Mouse (Mus musculus) hindbrain, embryonic 10.5 days (tissue): ENCODE data around the gene Ets2. TPM values are rescaled to one million over a fixed set of nuclear protein-coding genes. Genes with fewer than 3 reads are reported as not detected.

Source experiments
- DNase-seq: peaks from one replicate; pipeline ENCODE4 v3.0.0-alpha.2; 2017; ENCODE audit warnings: low spot score
- H3K27ac ChIP-seq: fragments of 300-500 bp; sonication (generic); 2 replicates; pipeline ENCODE4 v1.5.1; 2016; ENCODE audit warnings: mild to moderate bottlenecking, moderate library complexity
- H3K27me3 ChIP-seq: fragments of 300-500 bp; sonication (generic); 2 replicates; pipeline ENCODE4 v1.6.1; 2016; ENCODE audit warnings: mild to moderate bottlenecking; ENCODE audit not compliant: poor library complexity, insufficient read depth, severe bottlenecking
- H3K36me3 ChIP-seq: fragments of 300-500 bp; sonication (generic); 2 replicates; pipeline ENCODE4 v1.6.1; 2016; ENCODE audit warnings: mild to moderate bottlenecking, moderate library complexity
- H3K4me1 ChIP-seq: fragments of 300-500 bp; sonication (generic); replicated peaks from 2 replicates; pipeline ENCODE4 v1.6.1; 2016; ENCODE audit warnings: mild to moderate bottlenecking
- H3K4me3 ChIP-seq: fragments of 300-500 bp; sonication (generic); 2 replicates; pipeline ENCODE4 v1.5.1; 2016; ENCODE audit warnings: mild to moderate bottlenecking, moderate library complexity
- H3K9me3 ChIP-seq: fragments of 300-500 bp; sonication (generic); 2 replicates; pipeline ENCODE4 v1.6.1; 2016; ENCODE audit warnings: mild to moderate bottlenecking, moderate library complexity
- WGBS: fragments of 180-500 bp; shearing (Covaris S2); methylation state at CpG from one replicate; pipeline ENCODE4 v1.1.7; 2016; 5-methylcytosine and 5-hydroxymethylcytosine counted together
- polyA plus RNA-seq: library from polyadenylated mRNA; unstranded; fragments of >200 nt; fragmentation: Nextera tagmentation; extraction: Ambion mirVana; gene quantifications from 2 replicates; pipeline ENCODE4 v1.2.1, GENCODE M21; 2016

Gene Ets2
- polyA plus RNA-seq, 1 experiment from 2014 or later, result 19.6 TPM

DNA sequence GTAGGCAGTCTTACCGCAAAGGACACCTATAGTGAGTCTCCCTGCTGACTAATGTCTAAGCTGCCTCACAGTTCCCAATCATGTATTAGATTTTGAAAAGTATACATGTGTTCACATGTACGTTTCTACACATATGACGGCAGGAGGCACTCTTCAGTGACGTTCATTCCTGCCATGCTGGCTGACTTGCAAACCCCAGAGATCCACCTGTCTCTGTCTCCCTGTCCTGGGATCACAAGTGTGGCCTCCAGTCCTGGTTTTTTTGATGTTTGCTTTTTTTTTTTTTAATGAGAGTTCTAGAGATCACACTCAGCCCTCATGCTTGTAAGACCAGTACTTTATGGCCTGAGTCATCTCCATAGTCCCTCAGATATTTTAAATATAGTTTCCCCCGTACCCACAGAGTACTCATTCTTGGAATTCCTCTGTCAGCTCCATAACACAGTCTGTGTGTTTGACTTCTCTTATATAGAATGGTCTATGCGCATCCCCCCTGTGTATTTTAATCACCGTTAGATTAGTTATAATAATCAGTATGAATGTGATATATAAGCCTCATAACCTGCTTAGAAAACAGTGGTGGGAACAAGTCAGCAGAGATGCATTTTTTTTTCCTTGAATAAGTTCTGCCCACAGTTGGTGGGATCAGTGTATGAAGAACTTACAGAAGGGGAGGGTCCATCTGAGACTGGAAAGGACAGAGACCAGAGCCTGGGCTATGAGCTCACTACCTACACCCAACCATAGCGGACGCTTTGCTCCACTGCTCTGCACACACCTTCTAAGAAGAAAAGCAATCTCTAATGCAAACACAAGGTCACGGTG, 40.3 kb downstream of the Ets2 start:
- 78% methylated on average over 10 of the region's 10 CpGs for whole genome bisulfite sequencing

DNA sequence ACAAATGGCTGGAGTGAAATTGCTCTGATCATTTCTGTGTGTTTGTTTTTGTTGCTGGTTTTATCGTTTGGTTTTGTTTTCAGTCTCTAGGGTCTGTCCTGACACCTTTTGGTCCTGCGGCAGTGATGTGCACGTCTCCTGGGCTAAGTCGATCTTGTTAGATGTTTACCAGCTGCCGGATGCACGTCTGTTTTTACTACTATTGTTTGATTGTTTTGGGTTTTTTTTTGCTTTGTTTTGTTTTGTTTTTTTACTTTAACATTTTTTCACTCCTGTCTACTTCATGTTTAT, 40.8 kb downstream of the Ets2 start:
- Histone ChIP-seq H3K9me3 (no peaks in the 10 kb centered on the region), H3K4me1 (peaks cover 10% of the 10 kb centered on the region), H3K27ac (no peak overlapping the region), H3K36me3 (no peaks in the 10 kb centered on the region), H3K4me3 (no peak overlapping the region), H3K27me3 (no peaks in the 10 kb centered on the region)
- DNase-seq, result no peak
- 66% methylated on average over 6 of the region's 6 CpGs for WGBS

More for the DNA sequence above, 40.3 kb downstream of the Ets2 start:
- Histone ChIP-seq H3K4me3 (no peak overlapping the region), H3K4me1 (peaks cover 15% of the 10 kb centered on the region), H3K36me3 (no peaks in the 10 kb centered on the region), H3K27ac (no peak overlapping the region), H3K27me3 (no peaks in the 10 kb centered on the region), H3K9me3 (no peaks in the 10 kb centered on the region)
- no peak for DNase-seq

DNA sequence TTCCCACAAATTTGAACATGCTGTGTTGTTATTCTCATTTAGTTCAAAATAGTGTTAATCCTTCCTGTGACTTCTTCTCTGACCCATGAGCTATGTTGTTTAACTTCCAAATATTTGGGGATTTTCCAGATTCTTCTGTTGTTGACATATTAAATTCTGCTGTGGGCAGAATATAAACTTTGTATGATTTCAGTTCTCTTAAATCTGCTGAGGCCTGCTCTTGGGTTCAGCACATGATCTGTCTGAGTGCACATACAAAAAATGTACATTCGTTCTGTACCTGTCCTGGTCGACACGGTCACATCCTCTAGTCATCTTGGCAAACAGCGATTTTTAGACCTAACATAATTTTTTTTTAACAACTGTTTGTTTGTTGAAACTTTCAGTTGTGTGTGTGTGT, 41.2 kb downstream of the Ets2 start:
- H3K4me1 ChIP-seq, result peaks cover 10% of the 10 kb centered on the region
- no peak overlapping the region for H3K27ac ChIP-seq
- no peak overlapping the region for H3K4me3 ChIP-seq
- H3K27me3 ChIP-seq, result no peaks in the 10 kb centered on the region
- 87% methylated on average over 4 of the region's 4 CpGs for WGBS
- no peak for DNase-seq
- H3K36me3 ChIP-seq, result no peaks in the 10 kb centered on the region
- no peaks in the 10 kb centered on the region for H3K9me3 ChIP-seq

DNA sequence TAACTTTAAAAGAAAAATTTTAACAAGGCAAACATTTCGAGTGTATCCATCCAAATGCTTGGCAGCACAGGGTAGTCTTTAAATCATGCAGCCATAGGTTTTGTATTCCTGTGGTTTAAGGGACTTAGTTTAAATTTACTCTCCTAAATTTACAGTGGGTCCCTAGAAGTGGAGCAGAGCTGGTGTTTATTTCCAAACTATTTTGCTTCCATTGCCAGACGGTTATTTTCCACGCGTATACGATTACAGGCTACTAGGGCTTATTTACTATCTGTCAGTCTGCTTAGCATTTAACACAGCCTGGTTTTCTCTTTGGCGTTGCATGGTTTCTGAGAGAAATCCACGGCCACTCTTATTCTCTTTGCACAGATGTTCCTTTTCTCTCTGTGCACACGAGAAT, 42.9 kb downstream of the Ets2 start:
- peaks cover 4% of the 10 kb centered on the region; the same call in 1 of the 2 replicates for H3K4me1 ChIP-seq
- H3K36me3 ChIP-seq, result no peaks in the 10 kb centered on the region
- no peaks in the 10 kb centered on the region for H3K27me3 ChIP-seq
- H3K9me3 ChIP-seq, result no peaks in the 10 kb centered on the region
- no peak overlapping the region for H3K4me3 ChIP-seq
- DNase-seq, result no peak
- no peak overlapping the region for H3K27ac ChIP-seq
- 85% methylated on average over 8 of the region's 8 CpGs for WGBS

DNA sequence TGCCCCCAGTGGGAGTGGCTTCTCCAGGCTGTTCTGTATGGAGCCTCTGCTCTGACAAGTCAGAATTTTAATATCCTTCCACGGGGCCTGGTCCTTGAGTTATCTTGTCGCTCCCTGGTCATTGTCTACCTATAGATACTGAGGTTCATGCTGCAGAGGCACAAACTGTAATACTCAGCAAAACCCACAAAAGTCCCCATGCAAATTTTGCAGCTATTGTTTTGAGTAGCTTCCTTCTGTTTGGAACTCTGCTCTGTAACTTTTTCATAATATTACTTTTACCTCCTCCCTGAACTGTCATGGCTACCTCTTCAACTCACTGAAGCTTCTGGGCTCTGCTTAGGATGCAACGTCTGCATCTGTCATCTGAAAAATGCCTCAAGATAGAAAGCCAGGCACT, 43.8 kb downstream of the Ets2 start:
- no peak overlapping the region for H3K27ac ChIP-seq
- no peaks in the 10 kb centered on the region for H3K9me3 ChIP-seq
- DNase-seq, result no peak
- H3K27me3 ChIP-seq, result no peaks in the 10 kb centered on the region
- H3K36me3 ChIP-seq, result no peaks in the 10 kb centered on the region
- no peak overlapping the region for H3K4me3 ChIP-seq
- H3K4me1 ChIP-seq, result 0 out of 2 replicates have a peak, but pooled peaks cover 4% of the 10 kb centered on the region
- WGBS, result 81% methylated on average over 3 of the region's 3 CpGs

DNA sequence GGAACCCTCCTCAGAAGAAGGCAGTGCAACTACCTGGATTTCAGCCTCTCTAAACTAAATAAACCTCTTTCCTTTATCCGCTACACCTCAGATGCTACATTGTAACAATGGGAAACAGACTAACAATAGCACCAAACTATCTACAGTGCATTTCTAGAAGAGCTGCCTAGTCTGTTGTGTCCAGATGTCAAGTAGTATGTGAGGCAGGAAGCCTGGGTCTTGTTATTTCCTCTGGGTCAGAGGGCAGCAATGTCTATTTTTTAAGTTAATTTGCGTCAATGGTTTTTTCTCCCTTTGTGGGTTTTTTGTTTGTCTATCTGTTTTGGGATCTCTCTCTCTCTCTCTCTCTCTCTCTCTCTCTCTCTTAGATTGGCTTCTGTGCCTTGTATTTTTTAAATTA, 44.7 kb downstream of the Ets2 start:
- Histone ChIP-seq H3K4me1 (0 out of 2 replicates have a peak, but pooled peaks cover 2% of the 10 kb centered on the region), H3K4me3 (no peak overlapping the region), H3K9me3 (no peaks in the 10 kb centered on the region), H3K36me3 (no peaks in the 10 kb centered on the region), H3K27me3 (no peaks in the 10 kb centered on the region), H3K27ac (no peak overlapping the region)
- DNase-seq, result no peak
- WGBS, result 78% methylated on average over 2 of the region's 2 CpGs

DNA sequence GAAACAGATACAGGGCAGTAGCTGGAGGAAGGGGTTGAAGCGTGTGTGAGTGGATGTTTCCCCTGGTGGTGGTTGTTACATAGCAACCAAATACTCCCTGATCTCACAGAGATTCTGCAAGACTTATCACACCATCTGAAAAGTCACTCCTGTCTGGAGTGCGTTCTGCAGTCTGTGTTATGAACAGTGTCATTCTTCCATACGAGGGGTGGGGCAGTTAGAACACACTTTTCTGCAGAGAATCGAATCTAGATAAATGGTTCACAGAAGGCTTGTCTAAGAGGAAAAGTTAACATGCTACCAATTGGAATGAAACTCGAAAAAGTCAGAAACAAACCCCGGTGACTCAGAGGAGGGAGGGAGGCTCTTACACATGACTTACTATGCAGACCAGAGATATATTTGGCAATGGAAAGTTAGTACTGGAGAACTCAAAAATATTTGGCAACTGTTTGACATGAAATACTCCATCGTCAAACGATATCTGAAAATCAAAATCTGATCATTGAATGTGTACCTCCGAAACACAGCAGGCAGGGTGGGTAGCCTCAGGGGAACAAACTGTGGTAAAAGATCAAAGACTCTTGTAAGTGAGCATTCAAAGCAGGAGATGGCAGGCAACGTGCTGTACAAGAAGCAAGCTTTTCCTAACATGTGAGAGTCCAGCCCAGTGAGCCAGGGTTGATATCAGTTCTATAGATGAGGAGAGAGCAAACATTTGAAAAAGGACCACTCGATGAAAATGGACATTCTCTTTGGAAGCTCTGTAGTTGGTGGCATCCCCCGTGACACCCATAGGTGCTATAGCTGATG, 47.6 kb downstream of the Ets2 start:
- H3K4me3 ChIP-seq, result no peak overlapping the region
- H3K27me3 ChIP-seq, result no peaks in the 10 kb centered on the region
- H3K36me3 ChIP-seq, result no peaks in the 10 kb centered on the region
- WGBS, result 82% methylated on average over 12 of the region's 12 CpGs
- no peaks in the 10 kb centered on the region for H3K9me3 ChIP-seq
- H3K4me1 ChIP-seq, result no peaks in the 10 kb centered on the region
- H3K27ac ChIP-seq, result no peak overlapping the region
- no peak for DNase-seq

DNA sequence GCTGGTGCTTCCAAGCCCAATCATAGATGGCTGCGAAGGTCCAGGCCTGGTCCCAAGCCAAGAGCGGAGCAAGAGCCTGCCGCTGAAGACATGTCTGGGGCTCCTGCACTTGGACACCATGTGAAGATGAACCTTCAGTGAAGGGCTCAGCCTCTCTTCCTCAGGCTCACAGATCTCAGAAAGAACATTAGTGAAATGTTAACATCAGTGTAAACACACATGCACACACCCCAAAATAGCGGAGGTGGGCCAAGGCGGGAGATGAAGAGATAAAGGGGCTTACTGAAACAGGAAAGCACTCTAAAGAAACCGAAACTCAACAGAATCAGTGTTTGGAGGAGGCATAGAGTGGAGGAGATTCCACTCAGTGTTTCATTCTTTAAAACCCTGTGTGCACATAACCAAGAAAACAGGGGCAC, 48.3 kb downstream of the Ets2 start:
- Histone ChIP-seq H3K9me3 (no peaks in the 10 kb centered on the region), H3K4me3 (no peak overlapping the region), H3K36me3 (no peaks in the 10 kb centered on the region), H3K27ac (no peak overlapping the region), H3K27me3 (no peaks in the 10 kb centered on the region), H3K4me1 (no peaks in the 10 kb centered on the region)
- WGBS, result 93% methylated on average over 6 of the region's 6 CpGs
- no peak for DNase-seq

DNA sequence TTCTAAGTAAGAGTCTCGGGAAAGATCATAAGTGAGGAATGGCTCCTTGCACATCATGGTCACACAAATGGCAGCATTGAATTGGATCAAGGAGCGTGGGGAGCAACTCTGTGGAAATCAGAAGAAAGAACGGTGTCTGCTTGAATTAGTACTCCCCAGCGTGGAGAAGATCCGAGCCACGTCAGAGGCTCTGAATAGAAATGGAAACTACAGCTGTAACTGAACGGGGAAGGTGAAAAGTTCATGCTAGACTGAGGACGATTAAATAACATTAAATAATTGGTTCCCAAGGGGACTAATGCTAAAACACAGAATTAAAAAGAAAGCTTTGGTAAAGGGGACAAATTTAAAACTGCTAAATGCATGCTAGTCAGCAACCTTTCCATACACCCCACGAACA, 50.6 kb downstream of the Ets2 start:
- Histone ChIP-seq H3K9me3 (no peaks in the 10 kb centered on the region), H3K4me1 (no peaks in the 10 kb centered on the region), H3K4me3 (no peak overlapping the region), H3K36me3 (no peaks in the 10 kb centered on the region), H3K27me3 (no peaks in the 10 kb centered on the region), H3K27ac (no peak overlapping the region)
- WGBS, result 80% methylated on average over 9 of the region's 9 CpGs
- DNase-seq, result no peak

DNA sequence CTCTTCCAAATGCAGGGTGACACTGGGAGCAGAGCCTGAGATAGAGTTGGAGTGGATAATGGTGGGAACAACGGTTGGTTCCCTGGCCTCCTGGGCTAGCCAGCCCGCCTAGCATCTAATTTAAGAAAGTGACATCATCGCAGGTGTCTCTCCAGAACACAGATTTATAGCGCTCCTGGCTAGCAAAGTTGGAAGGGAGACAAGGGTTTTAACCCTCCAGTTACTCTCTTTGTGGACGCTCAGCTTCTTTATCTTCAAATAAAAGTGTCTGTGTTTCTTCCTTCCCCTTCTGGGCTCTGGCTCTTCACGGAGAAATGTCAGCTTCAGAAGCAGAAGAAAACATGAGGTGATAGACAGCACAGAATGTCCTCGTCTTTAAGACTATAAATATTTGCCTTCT, 51.4 kb downstream of the Ets2 start:
- Histone ChIP-seq H3K27ac (no peak overlapping the region), H3K4me1 (no peaks in the 10 kb centered on the region), H3K36me3 (no peaks in the 10 kb centered on the region), H3K27me3 (no peaks in the 10 kb centered on the region), H3K9me3 (no peaks in the 10 kb centered on the region), H3K4me3 (no peak overlapping the region)
- 75% methylated on average over 7 of the region's 7 CpGs for WGBS
- DNase-seq, result no peak

DNA sequence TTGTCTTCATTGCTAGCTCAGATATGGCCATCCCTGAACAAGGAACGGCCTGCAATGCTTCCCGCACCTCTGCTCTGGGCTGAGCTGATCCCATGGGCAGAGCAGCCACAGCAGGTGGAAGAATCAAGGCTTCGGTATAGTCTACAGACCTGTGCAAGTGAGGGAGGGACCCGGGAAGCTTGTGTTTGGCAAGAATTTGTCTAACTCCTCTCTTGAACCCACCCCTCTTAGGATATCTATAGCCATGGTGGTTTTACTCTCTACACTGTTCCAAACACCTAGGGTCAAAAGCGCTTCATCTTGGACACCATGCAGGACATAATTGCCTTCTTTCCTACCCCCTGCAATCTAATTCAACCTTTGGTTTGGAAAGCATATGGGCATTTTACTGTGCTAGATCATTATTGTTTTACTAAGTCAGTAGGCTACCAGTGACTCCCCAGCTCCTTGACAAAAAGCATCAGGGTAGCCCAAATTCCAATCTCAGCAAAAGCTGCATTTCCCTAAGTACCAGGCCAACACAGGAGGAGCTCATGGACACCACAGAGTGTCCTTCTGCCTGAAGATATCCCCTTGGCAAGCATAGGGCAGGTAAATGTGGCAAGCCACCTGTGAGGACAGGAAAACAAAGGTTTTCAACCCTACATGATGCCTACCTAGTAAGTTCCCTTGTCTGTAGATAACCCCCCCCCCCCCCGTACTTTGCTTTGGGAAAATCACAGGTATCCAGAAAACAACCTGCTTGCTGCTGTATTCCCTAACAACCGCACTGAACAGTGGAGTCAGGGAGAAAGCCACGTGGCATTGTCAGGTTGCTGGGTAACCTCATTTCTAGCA, 57.5 kb downstream of the Ets2 start:
- Histone ChIP-seq H3K36me3 (no peaks in the 10 kb centered on the region), H3K9me3 (no peaks in the 10 kb centered on the region), H3K27ac (no peak overlapping the region), H3K4me3 (no peak overlapping the region), H3K27me3 (no peaks in the 10 kb centered on the region), H3K4me1 (no peaks in the 10 kb centered on the region)
- DNase-seq, result no peak
- 86% methylated on average over 8 of the region's 8 CpGs for WGBS

DNA sequence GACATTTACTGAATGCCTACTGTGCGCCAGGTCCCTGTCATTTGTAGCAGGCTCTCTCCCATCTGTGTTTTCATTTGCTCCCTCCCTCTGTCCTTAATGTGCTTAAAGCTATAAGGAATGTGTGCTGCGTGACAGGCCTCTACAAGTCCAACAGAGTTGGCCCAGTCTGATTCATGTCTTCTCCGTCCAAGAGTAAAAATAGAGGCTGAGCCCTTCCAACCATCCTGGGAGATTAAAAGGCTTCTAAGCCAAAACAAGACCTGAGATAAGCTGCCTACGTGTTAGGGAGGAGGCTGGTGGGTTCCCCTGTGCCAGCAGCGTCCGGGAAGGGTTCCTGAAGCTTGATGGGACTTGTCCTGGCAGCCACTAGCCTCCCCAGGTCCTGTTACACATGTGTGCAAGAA, 58.1 kb downstream of the Ets2 start:
- H3K9me3 ChIP-seq, result no peaks in the 10 kb centered on the region
- no peaks in the 10 kb centered on the region for H3K27me3 ChIP-seq
- H3K4me1 ChIP-seq, result no peaks in the 10 kb centered on the region
- H3K36me3 ChIP-seq, result no peaks in the 10 kb centered on the region
- no peak overlapping the region for H3K27ac ChIP-seq
- H3K4me3 ChIP-seq, result no peak overlapping the region
- no peak for DNase-seq
- WGBS, result 72% methylated on average over 6 of the region's 6 CpGs

DNA sequence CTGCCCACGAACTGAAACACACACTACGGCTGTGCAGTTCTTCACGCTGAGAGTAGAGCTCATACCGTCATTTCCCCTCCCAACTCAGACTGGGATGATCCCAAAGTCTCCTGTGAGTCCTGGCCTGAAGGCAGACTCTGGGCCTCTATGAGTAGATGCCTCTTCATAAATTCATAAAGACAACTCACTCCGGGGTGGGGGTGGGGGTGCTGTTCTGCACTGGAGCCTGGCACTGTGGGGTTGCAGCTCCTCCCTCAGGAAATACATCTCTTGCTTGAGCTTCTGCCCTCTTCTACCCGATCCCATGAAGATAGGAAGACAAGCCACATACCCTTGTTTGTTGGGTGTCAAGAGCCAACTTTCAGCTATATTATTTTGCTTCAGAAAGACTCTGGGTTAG, 59.9 kb downstream of the Ets2 start:
- Histone ChIP-seq H3K4me1 (no peaks in the 10 kb centered on the region), H3K27me3 (no peaks in the 10 kb centered on the region), H3K27ac (no peak overlapping the region), H3K9me3 (no peaks in the 10 kb centered on the region), H3K4me3 (no peak overlapping the region), H3K36me3 (no peaks in the 10 kb centered on the region)
- WGBS, result 92% methylated on average over 6 of the region's 6 CpGs
- no peak for DNase-seq
